Mouse (Mus musculus) heart, postnatal 0 days (tissue): ENCODE measurements around the gene Zdhhc8.

Source experiments
- CTCF ChIP-seq: IDR thresholded peaks from 2 replicates; pipeline ENCODE4 v1.5.1; 2016; ENCODE audit warnings: antibody characterized with exemption, control low read depth, low read depth
- EP300 ChIP-seq: IDR thresholded peaks from 2 replicates; pipeline ENCODE4 v1.6.1; 2016; ENCODE audit warnings: antibody characterized with exemption, low read depth

DNA sequence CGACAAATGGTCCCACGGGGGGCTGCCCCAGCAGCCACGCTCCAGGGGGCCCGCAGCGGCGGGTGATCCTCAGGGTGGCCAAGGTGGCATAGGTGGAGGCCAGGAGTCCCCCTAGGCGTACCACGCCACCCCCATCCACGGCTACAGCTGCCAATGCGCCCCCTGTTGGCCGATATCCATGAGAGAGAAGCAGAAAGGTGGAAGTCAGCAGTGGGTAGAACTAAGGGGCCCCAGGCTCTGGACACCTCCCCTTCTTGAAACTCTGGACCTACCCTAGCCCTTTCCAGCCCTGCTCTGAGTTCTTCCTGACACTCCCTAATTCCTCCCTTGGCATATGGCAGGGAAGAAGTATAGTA is 13.4 kb downstream of the Zdhhc8 start:
- TF ChIP-seq CTCF: no peak
- no peak for TF ChIP-seq EP300
